ENCODE assay signal across 8 mouse cellular contexts in genomic region chr14:73389059-73389458, GRCm38 (mm10). TPM values are rescaled to one million over a fixed set of nuclear protein-coding genes. Genes with fewer than 3 reads are reported as not detected.
DNase-seq lines count a peak whose midpoint lies in the region; ATAC-seq and TF ChIP-seq lines count a peak whose summit lies in the region.

No protein-coding gene starts in this region.

- H3K9me3 ChIP-seq in hindbrain, embryonic 10.5 days = no peaks in the 10 kb centered on the region
- no peaks in the 10 kb centered on the region for H3K9me3 ChIP-seq in hindbrain, embryonic 12.5 days (replicated peaks)
- H3K9me3 ChIP-seq in hindbrain, embryonic 14.5 days (ENCODE audit: control insufficient read depth, low read length) = no peaks in the 10 kb centered on the region
- no peaks in the 10 kb centered on the region for H3K9me3 ChIP-seq in midbrain, postnatal 0 days (ENCODE audit: low read length)

- H3K27me3 ChIP-seq in hindbrain, embryonic 10.5 days (ENCODE audit: insufficient read depth, poor library complexity, severe bottlenecking) = no peaks in the 10 kb centered on the region
- H3K27me3 ChIP-seq in hindbrain, embryonic 12.5 days = no peaks in the 10 kb centered on the region
- no peaks in the 10 kb centered on the region for H3K27me3 ChIP-seq in hindbrain, embryonic 14.5 days (ENCODE audit: control insufficient read depth, insufficient read depth, low read length)
- no peaks in the 10 kb centered on the region for H3K27me3 ChIP-seq in midbrain, postnatal 0 days (ENCODE audit: insufficient read depth, low read length)

- DNase-seq in hindbrain, embryonic 10.5 days (ENCODE audit: low spot score) = no peak
- peak; percentile 78 for DNase-seq in T-cell, adult 2 months (ENCODE audit: low spot score)
- DNase-seq in hindbrain, embryonic 14.5 days (ENCODE audit: low spot score) = no peak
- DNase-seq in midbrain, postnatal 0 days (ENCODE audit: low spot score) = peak; percentile 28
- no peak for DNase-seq in urinary bladder, postnatal 10 days (ENCODE audit: low spot score)

- H3K36me3 ChIP-seq in hindbrain, embryonic 10.5 days = no peaks in the 10 kb centered on the region
- no peaks in the 10 kb centered on the region for H3K36me3 ChIP-seq in hindbrain, embryonic 12.5 days
- H3K36me3 ChIP-seq in hindbrain, embryonic 14.5 days (replicated peaks; ENCODE audit: control insufficient read depth, insufficient read depth) = no peaks in the 10 kb centered on the region
- H3K36me3 ChIP-seq in midbrain, postnatal 0 days (ENCODE audit: insufficient read depth, low read length) = no peaks in the 10 kb centered on the region

- 53% methylated on average over 7 of the region's 7 CpGs for WGBS in hindbrain, embryonic 10.5 days
- WGBS in hindbrain, embryonic 12.5 days = 54% methylated on average over 7 of the region's 7 CpGs
- 55% methylated on average over 7 of the region's 7 CpGs for WGBS in hindbrain, embryonic 14.5 days
- 39% methylated on average over 7 of the region's 7 CpGs for WGBS in midbrain, postnatal 0 days

- no peak overlapping the region for H3K4me3 ChIP-seq in hindbrain, embryonic 10.5 days
- H3K4me3 ChIP-seq in hindbrain, embryonic 12.5 days = no peak overlapping the region
- H3K4me3 ChIP-seq in hindbrain, embryonic 14.5 days (replicated peaks; ENCODE audit: low read length) = no peak overlapping the region
- H3K4me3 ChIP-seq in midbrain, postnatal 0 days (ENCODE audit: low read depth, low read length) = no peak overlapping the region

- peak overlapping the region; percentile 56; the same call in 1 of the 2 replicates for H3K27ac ChIP-seq in hindbrain, embryonic 10.5 days
- no peak overlapping the region for H3K27ac ChIP-seq in hindbrain, embryonic 12.5 days
- H3K27ac ChIP-seq in hindbrain, embryonic 14.5 days = peak overlapping the region; percentile 46
- H3K27ac ChIP-seq in midbrain, postnatal 0 days (ENCODE audit: low read depth, low read length) = peak overlapping the region; percentile 48; the same call in 1 of the 2 replicates

- no peak overlapping the region for H3K4me2 ChIP-seq in hindbrain, embryonic 12.5 days (replicated peaks)
- no peak overlapping the region for H3K4me2 ChIP-seq in hindbrain, embryonic 14.5 days (replicated peaks)
- no peak overlapping the region for H3K4me2 ChIP-seq in midbrain, postnatal 0 days (ENCODE audit: low read depth, low read length, poor library complexity, severe bottlenecking)

- no peak overlapping the region for H3K9ac ChIP-seq in hindbrain, embryonic 12.5 days
- no peak overlapping the region for H3K9ac ChIP-seq in hindbrain, embryonic 14.5 days
- H3K9ac ChIP-seq in midbrain, postnatal 0 days (replicated peaks; ENCODE audit: low read length, poor library complexity, severe bottlenecking) = no peak overlapping the region

- H3K4me1 ChIP-seq in hindbrain, embryonic 10.5 days (replicated peaks) = peaks cover 15% of the 10 kb centered on the region
- H3K4me1 ChIP-seq in hindbrain, embryonic 12.5 days = 0 out of 2 replicates have a peak, but pooled peaks cover 2% of the 10 kb centered on the region
- peaks cover 5% of the 10 kb centered on the region; the same call in 1 of the 2 replicates for H3K4me1 ChIP-seq in hindbrain, embryonic 14.5 days (replicated peaks; ENCODE audit: control insufficient read depth, insufficient read depth, low read length)
- H3K4me1 ChIP-seq in midbrain, postnatal 0 days (ENCODE audit: insufficient read depth, low read length) = no peaks in the 10 kb centered on the region

- TF ChIP-seq CTCF in midbrain, postnatal 0 days (IDR thresholded peaks at IDR 0.05) = no peak

- no peak for ATAC-seq in hindbrain, embryonic 12.5 days (ENCODE audit: low FRiP score)
- ATAC-seq in hindbrain, embryonic 14.5 days (ENCODE audit: low FRiP score) = no peak
- ATAC-seq in midbrain, postnatal 0 days (ENCODE audit: low FRiP score) = no peak
- no peak for ATAC-seq in erythroid progenitor cell, adult 5-6 weeks (replicated peaks; ENCODE audit: low FRiP score, poor library complexity, severe bottlenecking)
- no peak for ATAC-seq in cerebellum, adult (ENCODE audit: insufficient number of reproducible peaks, low FRiP score, low TSS enrichment)

RNA-seq across cellular contexts. Expression of gene Itm2b, which starts 4.0 kb away (rescaled TPM):
- 249 and 310 TPM in 2 replicates for polyA plus RNA-seq in hindbrain, embryonic 10.5 days (2016; fragmentation: Nextera tagmentation; extraction: Ambion mirVana)
- polyA plus RNA-seq in hindbrain, embryonic 12.5 days (2016; fragmentation: Nextera tagmentation; extraction: Ambion mirVana) = 462 and 486 TPM in 2 replicates
- 761 and 787 TPM in 2 replicates for polyA plus RNA-seq in hindbrain, embryonic 14.5 days (2014; fragmentation: Nextera tagmentation; extraction: Ambion mirVana)
- total RNA-seq in midbrain, postnatal 0 days (2014; rRNA removed) = 381 and 427 TPM in 2 replicates
- polyA plus RNA-seq in midbrain, postnatal 0 days (2015; fragmentation: Nextera tagmentation; extraction: Ambion mirVana) = 855 and 913 TPM in 2 replicates
- total RNA-seq in erythroid progenitor cell, adult 5-6 weeks (2015; ENCODE audit: low replicate concordance) = 559 and 848 TPM in 2 replicates
- total RNA-seq in erythroid progenitor cell, adult 5-6 weeks (2017; ENCODE audit: low replicate concordance) = 487 and 545 TPM in 2 replicates

Comparison
In these comparisons a context has a peak if more than half of its experiments do, and no peak if none do; other contexts are left out.
1. DNase-seq: peak in T-cell, adult 2 months (single experiment) and midbrain, postnatal 0 days (single experiment); none in hindbrain, embryonic 10.5 days (single experiment), hindbrain, embryonic 14.5 days (single experiment) and urinary bladder, postnatal 10 days (single experiment).